Mouse (Mus musculus): ENCODE measurements at regions not wholly inside any gene's neighbourhood (a gene's known extent, or its start where the extent isn't known, plus 50 kb on each side); places are given as distances from the start of the nearest gene placed in this dataset. TPM values are rescaled to one million over a fixed set of nuclear protein-coding genes. Genes with fewer than 3 reads are reported as not detected.

- H3K27me3 ChIP-seq (replicated peaks), result no peaks in the 10 kb centered on the region
- no peaks in the 10 kb centered on the region for H3K36me3 ChIP-seq
- H3K9me3 ChIP-seq (replicated peaks), result no peaks in the 10 kb centered on the region
- H3K4me2 ChIP-seq, result no peak overlapping the region
- H3K27ac ChIP-seq (replicated peaks), result no peak overlapping the region
- 85% methylated on average over 2 of the region's 2 CpGs for WGBS
- H3K4me3 ChIP-seq (replicated peaks), result no peak overlapping the region
- no peaks in the 10 kb centered on the region for H3K4me1 ChIP-seq
- no peak overlapping the region for H3K9ac ChIP-seq (replicated peaks)
- no peak for ATAC-seq (ENCODE audit: low FRiP score)
These were observed 570.3 kb downstream of the Utrn start for GRCm38 (mm10) chr10:12298887-12299286.

- H3K27me3 ChIP-seq (replicated peaks), result no peaks in the 10 kb centered on the region
- H3K36me3 ChIP-seq, result no peaks in the 10 kb centered on the region
- WGBS, result 87% methylated on average over 4 of the region's 4 CpGs
- no peak overlapping the region for H3K4me3 ChIP-seq (replicated peaks)
- no peak overlapping the region for H3K9ac ChIP-seq (replicated peaks)
- H3K4me1 ChIP-seq, result no peaks in the 10 kb centered on the region
- ATAC-seq (ENCODE audit: low FRiP score), result no peak
- H3K4me2 ChIP-seq, result no peak overlapping the region
- no peak overlapping the region for H3K27ac ChIP-seq (replicated peaks)
- H3K9me3 ChIP-seq (replicated peaks), result no peaks in the 10 kb centered on the region
These were observed 566.8 kb downstream of the Utrn start for GRCm38 (mm10) chr10:12302396-12302795.

GRCm38 (mm10) chr10:12320311-12320710 lies 548.9 kb downstream of the Utrn start:
- Histone ChIP-seq H3K4me1 (no peaks in the 10 kb centered on the region), H3K27me3 (replicated peaks) (no peaks in the 10 kb centered on the region), H3K4me3 (replicated peaks) (no peak overlapping the region), H3K9ac (replicated peaks) (no peak overlapping the region), H3K36me3 (no peaks in the 10 kb centered on the region), H3K9me3 (replicated peaks) (no peaks in the 10 kb centered on the region), H3K4me2 (no peak overlapping the region), H3K27ac (replicated peaks) (no peak overlapping the region)
- ATAC-seq (ENCODE audit: low FRiP score), result no peak
- WGBS, result 84% methylated on average over 2 of the region's 2 CpGs

Small RNA genes lying in the stretch of these regions (microRNA-seq; reads per million reads assigned to microRNA genes)
- gene Gm22194, result not detected

Measured in neural tube, embryonic 15.5 days (tissue).